Mouse (Mus musculus) midbrain, embryonic 15.5 days (tissue): Measurements from ENCODE around the gene Glis3. TPM values are rescaled to one million over a fixed set of nuclear protein-coding genes. Genes with fewer than 3 reads are reported as not detected.

Source experiments
- ATAC-seq: fragments of 200-750 bp; cut with Nextera tagmentation; replicated peaks from 2 replicates; pipeline ENCODE4 v1.8.0; 2017; ENCODE audit warnings: moderate TSS enrichment
- H3K27ac ChIP-seq: fragments of 300-500 bp; sonication (generic); 2 replicates; pipeline ENCODE4 v1.5.1; 2015; ENCODE audit warnings: mild to moderate bottlenecking, inconsistent platforms
- H3K27me3 ChIP-seq: fragments of 300-500 bp; sonication (generic); replicated peaks from 2 replicates; pipeline ENCODE4 v1.6.1; 2015; ENCODE audit warnings: inconsistent platforms
- H3K36me3 ChIP-seq: fragments of 300-500 bp; sonication (generic); replicated peaks from 2 replicates; pipeline ENCODE4 v1.6.1; 2015; ENCODE audit warnings: inconsistent platforms
- H3K4me1 ChIP-seq: fragments of 300-500 bp; sonication (generic); 2 replicates; pipeline ENCODE4 v1.6.1; 2015; ENCODE audit warnings: inconsistent platforms
- H3K4me2 ChIP-seq: fragments of 300-500 bp; sonication (generic); 2 replicates; pipeline ENCODE4 v1.6.1; 2015; ENCODE audit warnings: inconsistent platforms, mild to moderate bottlenecking, moderate library complexity
- H3K4me3 ChIP-seq: fragments of 300-500 bp; sonication (generic); 2 replicates; pipeline ENCODE4 v1.5.1; 2015; ENCODE audit warnings: mild to moderate bottlenecking, inconsistent platforms
- H3K9ac ChIP-seq: fragments of 300-500 bp; sonication (generic); 2 replicates; pipeline ENCODE4 v1.6.1; 2015; ENCODE audit warnings: mild to moderate bottlenecking, inconsistent platforms
- H3K9me3 ChIP-seq: fragments of 300-500 bp; sonication (generic); 2 replicates; pipeline ENCODE4 v1.6.1; 2016; ENCODE audit warnings: inconsistent platforms
- WGBS: fragments of 180-500 bp; shearing (Covaris S2); methylation state at CpG from one replicate; pipeline ENCODE4 v1.1.7; 2015; ENCODE audit warnings: mixed read lengths; 5-methylcytosine and 5-hydroxymethylcytosine counted together
- polyA plus RNA-seq: library from polyadenylated mRNA; unstranded; fragments of >200 nt; fragmentation: Nextera tagmentation; extraction: Ambion mirVana; gene quantifications from 2 replicates; pipeline ENCODE4 v1.2.1, GENCODE M21; 2015

Glis3 gene
- polyA plus RNA-seq, 1 experiment from 2014 or later: 3.3 TPM

DNA sequence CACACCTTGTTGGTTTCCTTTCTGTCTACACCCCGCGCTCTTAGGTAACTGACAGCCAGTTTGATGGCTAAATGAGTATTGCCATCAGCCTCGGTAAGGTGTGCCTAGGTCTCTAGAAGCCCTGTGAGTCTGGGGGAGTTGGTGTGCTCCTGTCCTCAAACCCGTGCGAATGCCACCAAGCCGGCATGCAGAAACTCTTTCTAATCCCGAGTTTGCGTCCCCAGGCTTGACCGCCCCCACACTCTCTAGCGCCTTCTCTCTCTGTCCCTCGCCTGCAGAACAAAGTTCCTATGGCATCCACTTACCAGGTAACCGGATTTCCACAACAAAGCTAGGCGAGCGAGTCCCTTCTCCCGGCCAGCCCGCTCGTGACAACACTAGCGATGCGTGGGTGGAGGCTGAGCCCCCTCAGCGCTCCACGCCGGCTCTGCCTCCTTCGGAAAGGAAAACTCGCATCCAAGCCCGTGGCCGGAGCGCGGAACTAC, 544 bp downstream of the Glis3 start:
- Histone ChIP-seq H3K9ac (peak overlapping the region; percentile 47), H3K27ac (no peak overlapping the region), H3K9me3 (no peaks in the 10 kb centered on the region), H3K4me2 (peak overlapping the region; percentile 99), H3K27me3 (peaks cover 36% of the 10 kb centered on the region), H3K4me3 (peak overlapping the region; percentile 53), H3K36me3 (no peaks in the 10 kb centered on the region), H3K4me1 (peaks cover 23% of the 10 kb centered on the region)
- under 1% methylated on average over 28 of the region's 28 CpGs for WGBS
- 0 out of 2 replicates have a peak, but pooled peaks have one; percentile 8 for ATAC-seq

DNA sequence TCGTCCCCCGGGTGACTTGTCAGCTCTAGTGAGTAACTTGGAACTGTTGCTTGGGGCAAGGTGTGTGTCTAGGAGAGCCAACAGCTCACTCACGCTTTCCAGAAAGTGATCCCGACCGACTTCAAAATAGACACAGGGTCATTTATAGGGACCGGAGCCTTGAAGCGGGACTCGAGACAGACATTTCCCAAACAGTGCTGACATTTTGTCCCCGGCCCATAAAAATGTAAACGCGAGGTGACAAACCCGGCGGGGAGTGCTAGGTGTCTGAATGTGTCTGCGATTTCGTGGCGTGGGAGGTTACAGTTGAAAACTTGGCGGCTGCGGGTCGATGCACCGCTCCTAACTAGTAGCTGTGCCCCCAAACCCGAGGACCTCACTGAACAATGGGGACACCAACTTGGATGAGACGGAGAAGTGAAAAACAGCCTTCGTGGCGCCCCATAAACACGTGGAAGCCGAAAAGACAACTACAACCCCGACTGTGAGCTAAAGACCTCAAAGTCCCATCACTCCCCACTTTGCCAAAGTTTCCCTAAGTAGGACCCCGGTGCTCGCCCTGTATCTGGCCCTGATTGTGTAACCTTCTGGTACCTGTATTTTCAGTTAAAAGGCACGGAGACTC, 1.1 kb downstream of the Glis3 start:
- Histone ChIP-seq H3K27me3 (peaks cover 36% of the 10 kb centered on the region), H3K4me2 (peak overlapping the region; percentile 99), H3K27ac (no peak overlapping the region), H3K9me3 (no peaks in the 10 kb centered on the region), H3K36me3 (no peaks in the 10 kb centered on the region), H3K9ac (no peak overlapping the region), H3K4me3 (peak overlapping the region; percentile 53), H3K4me1 (peaks cover 23% of the 10 kb centered on the region)
- 1% methylated on average over 30 of the region's 30 CpGs for WGBS
- no peak for ATAC-seq

DNA sequence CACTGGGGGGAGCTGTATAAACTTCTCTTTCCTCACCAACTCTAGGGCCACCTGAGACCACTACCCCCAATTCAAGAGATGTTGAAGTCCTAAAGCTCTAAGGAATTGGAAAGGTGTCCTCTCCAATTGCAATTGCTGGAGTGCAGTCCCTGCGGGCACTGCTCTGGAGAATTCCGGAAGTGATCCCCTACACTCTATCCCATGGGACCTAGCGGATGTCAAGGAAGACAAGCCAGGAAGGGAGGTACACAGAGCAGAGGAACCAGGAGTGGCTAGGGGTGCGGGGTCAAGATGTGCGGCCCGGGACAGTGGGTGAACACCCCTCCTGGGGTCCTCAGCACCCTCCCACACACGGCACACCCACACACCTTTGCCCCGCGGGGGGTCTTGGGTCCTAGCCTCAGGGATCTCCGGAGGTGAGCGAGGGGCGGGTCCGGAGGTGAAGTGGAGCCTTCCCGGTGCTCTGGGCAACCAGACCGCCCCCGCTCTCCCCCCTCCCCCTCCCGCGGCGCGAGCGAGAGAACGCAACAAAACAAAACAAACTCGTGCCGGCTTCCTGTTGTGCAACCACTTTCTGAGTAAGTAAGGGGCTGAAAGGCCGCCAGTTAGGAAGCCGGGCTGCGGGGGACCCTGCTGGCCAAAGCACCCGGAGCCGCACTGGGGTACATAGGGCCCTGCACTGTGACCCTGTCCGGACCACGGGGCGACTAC, 2.0 kb downstream of the Glis3 start:
- ATAC-seq: no peak
- Histone ChIP-seq H3K27me3 (peaks cover 36% of the 10 kb centered on the region), H3K36me3 (no peaks in the 10 kb centered on the region), H3K27ac (no peak overlapping the region), H3K4me3 (peak overlapping the region; percentile 53), H3K4me1 (peaks cover 23% of the 10 kb centered on the region), H3K9ac (peak overlapping the region; percentile 18; the same call in 1 of the 2 replicates), H3K9me3 (no peaks in the 10 kb centered on the region), H3K4me2 (peak overlapping the region; percentile 99)
- 1% methylated on average over 29 of the region's 32 CpGs for WGBS

DNA sequence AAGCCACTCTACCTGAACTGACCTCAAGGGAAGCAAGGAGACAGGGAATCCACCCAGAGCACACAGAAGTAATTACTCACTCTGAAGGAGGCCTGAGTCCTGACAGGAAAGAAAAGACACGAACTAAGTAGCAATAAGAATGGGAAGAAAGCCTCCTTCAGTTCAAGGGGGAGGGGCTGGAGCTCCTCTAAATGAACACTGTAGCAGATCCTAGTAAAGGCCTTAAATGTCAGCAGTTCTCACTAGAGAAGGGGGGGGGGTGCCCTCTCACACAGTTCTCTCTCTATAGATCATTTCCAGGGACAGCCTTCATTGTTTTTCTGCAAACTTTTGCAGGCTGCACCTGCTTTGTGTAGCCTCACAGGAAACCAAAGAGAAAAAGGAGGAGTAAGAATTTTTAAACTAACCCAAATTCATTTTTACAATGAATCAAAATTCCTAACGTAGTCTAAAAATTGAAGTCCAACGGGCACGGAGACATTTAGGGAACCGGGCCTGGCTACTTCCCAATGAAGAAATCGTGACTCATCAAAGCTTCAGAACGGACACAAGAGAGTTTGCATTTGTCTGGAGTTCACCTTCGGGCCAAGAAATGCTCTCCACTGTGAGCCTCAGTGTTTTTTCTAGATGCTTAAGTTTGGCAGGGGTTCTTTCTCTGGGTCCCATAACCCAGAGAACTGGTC, 2.7 kb downstream of the Glis3 start:
- WGBS: 27% methylated on average over 8 of the region's 8 CpGs
- H3K4me3 ChIP-seq: peak overlapping the region; percentile 53; the same call in 1 of the 2 replicates
- no peak overlapping the region for H3K9ac ChIP-seq
- H3K4me1 ChIP-seq: peaks cover 23% of the 10 kb centered on the region
- no peaks in the 10 kb centered on the region for H3K9me3 ChIP-seq
- peaks cover 36% of the 10 kb centered on the region for H3K27me3 ChIP-seq
- H3K27ac ChIP-seq: no peak overlapping the region
- H3K36me3 ChIP-seq: no peaks in the 10 kb centered on the region
- no peak for ATAC-seq
- peak overlapping the region; percentile 99 for H3K4me2 ChIP-seq

DNA sequence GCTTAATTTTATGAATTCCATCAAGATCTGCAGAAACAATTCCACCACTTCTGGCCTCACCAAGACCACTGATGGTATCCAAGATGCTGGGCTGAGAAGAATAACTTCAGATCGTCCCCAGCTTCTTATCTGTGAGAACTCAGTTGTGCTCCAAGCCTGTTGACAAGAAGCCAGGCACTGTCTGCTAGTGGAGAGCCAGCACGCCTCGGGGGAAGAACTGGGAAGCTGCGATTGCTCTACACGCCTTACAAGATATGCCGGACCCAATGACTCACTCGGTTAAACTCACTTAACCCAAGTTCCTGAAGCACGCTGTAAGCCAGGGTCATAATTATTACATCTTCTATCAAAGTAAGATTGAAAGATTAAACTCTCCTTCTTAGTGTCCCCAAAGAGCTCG, 16.1 kb downstream of the Glis3 start:
- Histone ChIP-seq H3K27me3 (no peaks in the 10 kb centered on the region), H3K4me2 (no peak overlapping the region), H3K4me1 (0 out of 2 replicates have a peak, but pooled peaks cover 4% of the 10 kb centered on the region), H3K9me3 (no peaks in the 10 kb centered on the region), H3K9ac (no peak overlapping the region), H3K27ac (no peak overlapping the region), H3K36me3 (no peaks in the 10 kb centered on the region), H3K4me3 (no peak overlapping the region)
- ATAC-seq: no peak
- WGBS: 87% methylated on average over 9 of the region's 9 CpGs

DNA sequence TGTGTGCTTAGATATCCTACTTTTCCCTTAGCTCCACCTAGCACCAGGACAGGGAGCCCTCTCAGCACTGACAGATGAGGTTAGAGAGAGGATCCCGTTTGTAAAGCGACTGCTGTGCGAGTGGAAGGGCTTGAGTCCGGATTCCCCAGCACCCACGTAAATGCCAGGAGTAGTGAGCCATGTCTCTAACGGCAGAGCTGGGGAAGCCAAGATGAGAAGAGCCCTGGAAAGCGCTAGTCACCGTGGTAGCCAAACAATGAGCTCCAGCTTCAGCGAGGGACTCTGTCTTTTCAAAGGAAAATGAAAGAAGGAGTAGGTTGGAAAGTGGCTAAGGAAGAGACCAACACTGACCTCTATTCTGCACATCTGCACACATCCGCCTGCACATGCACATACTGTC, 16.7 kb downstream of the Glis3 start:
- Histone ChIP-seq H3K9me3 (no peaks in the 10 kb centered on the region), H3K27ac (no peak overlapping the region), H3K27me3 (no peaks in the 10 kb centered on the region), H3K4me1 (0 out of 2 replicates have a peak, but pooled peaks cover 4% of the 10 kb centered on the region), H3K4me3 (no peak overlapping the region), H3K9ac (no peak overlapping the region), H3K36me3 (no peaks in the 10 kb centered on the region), H3K4me2 (no peak overlapping the region)
- ATAC-seq: no peak
- WGBS: 48% methylated on average over 10 of the region's 10 CpGs

DNA sequence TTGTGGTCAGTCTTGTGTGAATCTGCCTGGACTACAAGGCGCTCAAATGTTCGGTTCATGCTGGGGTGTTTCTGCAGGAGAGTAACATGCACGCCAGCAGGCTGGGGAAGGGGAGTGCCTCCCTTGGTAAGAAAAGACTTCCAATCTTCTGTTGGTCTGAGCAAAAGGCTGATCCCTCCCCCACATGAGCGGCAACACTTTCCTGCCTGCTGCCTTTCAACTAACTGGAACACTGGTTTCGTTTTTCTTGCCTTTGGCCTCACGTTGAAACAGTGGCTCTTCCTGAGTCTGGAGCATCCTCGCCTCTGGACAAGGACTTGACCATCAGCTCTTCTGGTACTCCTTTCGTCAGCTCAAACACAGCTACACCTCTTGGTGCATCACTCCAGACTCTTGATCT, 17.4 kb downstream of the Glis3 start:
- ATAC-seq: no peak
- WGBS: 67% methylated on average over 8 of the region's 8 CpGs
- H3K4me1 ChIP-seq: 0 out of 2 replicates have a peak, but pooled peaks cover 6% of the 10 kb centered on the region
- H3K4me3 ChIP-seq: no peak overlapping the region
- H3K4me2 ChIP-seq: no peak overlapping the region
- no peak overlapping the region for H3K9ac ChIP-seq
- no peaks in the 10 kb centered on the region for H3K9me3 ChIP-seq
- no peaks in the 10 kb centered on the region for H3K36me3 ChIP-seq
- no peak overlapping the region for H3K27ac ChIP-seq
- no peaks in the 10 kb centered on the region for H3K27me3 ChIP-seq

DNA sequence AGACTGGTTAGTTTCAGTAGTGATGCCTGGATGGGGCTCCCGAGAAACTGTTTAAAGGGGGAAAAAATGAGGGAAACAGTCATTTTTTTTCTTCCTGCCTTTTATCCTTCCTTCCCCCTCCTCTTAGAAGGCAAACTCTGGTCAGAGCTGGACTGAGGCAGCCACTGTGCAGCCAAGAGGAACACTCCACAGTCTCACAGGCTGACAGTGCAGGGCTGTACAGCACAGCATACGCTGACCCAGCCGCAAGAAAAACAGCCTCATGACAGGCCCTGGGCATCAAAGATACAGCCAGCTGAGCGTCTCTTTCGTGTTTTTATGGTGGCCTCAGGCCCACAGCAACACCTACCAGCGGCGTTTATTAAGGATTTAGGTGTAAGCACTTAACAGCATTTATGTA, 19.0 kb downstream of the Glis3 start:
- no peak overlapping the region for H3K9ac ChIP-seq
- no peak overlapping the region for H3K4me3 ChIP-seq
- 0 out of 2 replicates have a peak, but pooled peaks cover 7% of the 10 kb centered on the region for H3K4me1 ChIP-seq
- H3K9me3 ChIP-seq: no peaks in the 10 kb centered on the region
- H3K4me2 ChIP-seq: no peak overlapping the region
- WGBS: 77% methylated on average over 7 of the region's 7 CpGs
- H3K27ac ChIP-seq: no peak overlapping the region
- H3K27me3 ChIP-seq: no peaks in the 10 kb centered on the region
- ATAC-seq: no peak
- H3K36me3 ChIP-seq: no peaks in the 10 kb centered on the region

DNA sequence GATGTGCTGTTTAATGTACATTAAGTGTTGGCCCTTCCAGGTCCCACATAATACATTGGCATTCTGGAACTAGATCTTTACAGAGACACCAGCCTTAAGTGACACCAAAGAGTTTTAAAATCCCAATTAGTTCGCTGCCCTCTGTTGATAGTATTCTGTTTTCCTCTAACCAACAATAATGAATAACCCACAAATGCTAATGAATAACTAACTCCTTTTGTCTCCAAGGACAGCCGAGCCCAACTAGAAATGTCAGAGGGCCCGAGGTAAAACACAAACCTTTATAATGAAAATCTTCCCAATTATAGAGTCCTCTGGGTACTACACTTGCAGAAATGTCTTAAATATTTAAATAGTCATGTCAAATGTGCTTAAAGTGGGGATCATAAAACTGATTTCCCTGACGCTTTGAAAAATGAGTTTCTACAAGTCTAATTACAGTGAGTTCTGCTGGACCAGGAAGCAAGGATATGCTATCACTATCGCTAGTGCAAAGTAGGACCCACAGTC, 22.1 kb downstream of the Glis3 start:
- Histone ChIP-seq H3K9ac (no peak overlapping the region), H3K4me1 (0 out of 2 replicates have a peak, but pooled peaks cover 7% of the 10 kb centered on the region), H3K9me3 (no peaks in the 10 kb centered on the region), H3K4me2 (no peak overlapping the region), H3K27ac (no peak overlapping the region), H3K36me3 (no peaks in the 10 kb centered on the region), H3K4me3 (no peak overlapping the region), H3K27me3 (no peaks in the 10 kb centered on the region)
- ATAC-seq: peak; percentile 52; the same call in 1 of the 2 replicates
- WGBS: 46% methylated on average over 5 of the region's 5 CpGs

DNA sequence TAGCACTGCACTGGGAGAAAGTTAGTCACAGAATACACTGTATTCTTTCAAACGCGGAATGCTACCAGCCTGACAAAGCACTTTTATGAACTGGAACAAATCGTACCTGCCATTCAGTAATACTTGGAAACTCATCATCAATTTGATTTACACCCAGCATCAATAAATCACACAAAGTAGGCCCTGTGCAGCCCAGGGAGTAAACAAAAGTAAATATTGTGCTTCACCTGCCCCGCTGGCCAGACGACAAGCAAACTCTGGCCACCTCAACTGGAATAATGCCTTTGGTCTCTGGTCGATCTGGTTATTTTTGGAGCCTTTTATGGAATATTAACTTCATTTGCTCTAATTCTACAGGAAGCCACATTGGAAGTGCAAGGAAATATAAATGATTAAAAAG, 23.0 kb downstream of the Glis3 start:
- Histone ChIP-seq H3K27me3 (no peaks in the 10 kb centered on the region), H3K9me3 (no peaks in the 10 kb centered on the region), H3K9ac (no peak overlapping the region), H3K4me2 (no peak overlapping the region), H3K4me1 (0 out of 2 replicates have a peak, but pooled peaks cover 7% of the 10 kb centered on the region), H3K27ac (no peak overlapping the region), H3K4me3 (no peak overlapping the region), H3K36me3 (no peaks in the 10 kb centered on the region)
- 74% methylated on average over 6 of the region's 6 CpGs for WGBS
- ATAC-seq: no peak

DNA sequence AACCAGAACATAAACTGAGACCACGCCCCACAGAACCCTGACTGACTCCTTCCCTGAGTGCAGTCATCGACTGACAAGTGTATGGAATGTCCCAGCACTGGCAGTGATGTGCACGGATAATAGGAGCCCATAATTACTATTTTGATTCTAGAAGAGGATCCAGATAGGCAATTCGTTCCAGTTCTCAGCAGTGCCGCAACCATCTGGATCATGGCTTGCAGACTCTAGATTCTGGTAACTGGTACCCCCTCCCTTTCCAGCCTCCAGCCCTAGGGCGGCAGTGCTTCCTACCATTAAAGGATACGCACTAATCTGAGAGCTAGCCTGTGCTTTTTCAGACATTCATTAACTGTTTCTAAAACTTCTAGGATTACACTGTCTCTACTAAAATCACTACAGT, 24.7 kb downstream of the Glis3 start:
- ATAC-seq: no peak
- Histone ChIP-seq H3K9ac (no peak overlapping the region), H3K4me3 (no peak overlapping the region), H3K9me3 (no peaks in the 10 kb centered on the region), H3K27me3 (no peaks in the 10 kb centered on the region), H3K27ac (no peak overlapping the region), H3K4me2 (no peak overlapping the region), H3K4me1 (0 out of 2 replicates have a peak, but pooled peaks cover 7% of the 10 kb centered on the region), H3K36me3 (no peaks in the 10 kb centered on the region)
- 75% methylated on average over 7 of the region's 7 CpGs for WGBS

DNA sequence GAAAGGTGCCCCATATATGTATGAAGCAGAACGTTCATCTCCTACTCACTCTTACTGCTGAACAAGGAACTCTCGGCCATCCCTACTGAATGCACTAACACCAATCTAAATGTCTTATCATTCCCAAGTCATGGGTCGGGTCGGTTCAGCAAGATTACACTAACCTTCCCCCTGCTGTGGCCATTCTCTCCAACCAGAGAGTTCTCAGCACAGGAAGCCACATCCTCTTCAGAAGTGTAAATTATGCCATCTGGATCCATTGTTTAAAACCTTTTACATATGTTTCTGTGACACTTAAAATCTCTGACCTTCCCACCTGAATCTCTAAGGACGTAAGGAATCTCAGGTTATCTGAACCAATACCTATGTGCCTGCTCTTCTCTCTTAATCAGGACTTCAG, 29.0 kb downstream of the Glis3 start:
- Histone ChIP-seq H3K9me3 (no peaks in the 10 kb centered on the region), H3K4me1 (no peaks in the 10 kb centered on the region), H3K36me3 (no peaks in the 10 kb centered on the region), H3K9ac (no peak overlapping the region), H3K4me2 (no peak overlapping the region), H3K27me3 (no peaks in the 10 kb centered on the region), H3K27ac (no peak overlapping the region), H3K4me3 (no peak overlapping the region)
- no peak for ATAC-seq
- WGBS: 90% methylated on average over 5 of the region's 5 CpGs
